Mouse (Mus musculus): ENCODE results near the gene Kndc1. TPM values are rescaled to one million over a fixed set of nuclear protein-coding genes. Genes with fewer than 3 reads are reported as not detected.

The Kndc1 gene
- total RNA-seq, 2 experiments from 2014 or later, result not detected

DNA sequence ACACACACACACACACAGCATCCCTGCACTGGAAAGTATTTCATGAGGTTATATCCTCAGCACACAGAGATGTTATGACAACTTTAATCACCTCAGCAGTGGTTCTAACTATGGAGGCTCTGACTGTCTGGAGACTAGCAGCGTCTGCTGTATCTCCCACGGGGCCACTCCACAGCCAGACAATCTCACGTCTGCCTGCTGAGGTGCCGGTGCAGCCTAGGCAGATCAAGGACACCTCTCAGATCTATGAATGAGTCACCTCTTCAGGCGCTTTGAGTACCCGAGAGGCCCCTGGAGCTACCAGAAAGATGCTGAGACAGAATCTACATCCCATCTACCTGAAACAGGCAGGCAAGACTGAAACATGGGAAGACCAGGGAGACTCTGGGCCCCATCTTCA is 15.9 kb upstream of the Kndc1 start:
- TF ChIP-seq CTCF (IDR thresholded peaks at IDR 0.05), result no peak
- no peak for DNase-seq
- Histone ChIP-seq H3K4me3 (no peak overlapping the region), H3K27ac (no peak overlapping the region)
- intact Hi-C loops (cut with DNase I), result no loop called here

DNA sequence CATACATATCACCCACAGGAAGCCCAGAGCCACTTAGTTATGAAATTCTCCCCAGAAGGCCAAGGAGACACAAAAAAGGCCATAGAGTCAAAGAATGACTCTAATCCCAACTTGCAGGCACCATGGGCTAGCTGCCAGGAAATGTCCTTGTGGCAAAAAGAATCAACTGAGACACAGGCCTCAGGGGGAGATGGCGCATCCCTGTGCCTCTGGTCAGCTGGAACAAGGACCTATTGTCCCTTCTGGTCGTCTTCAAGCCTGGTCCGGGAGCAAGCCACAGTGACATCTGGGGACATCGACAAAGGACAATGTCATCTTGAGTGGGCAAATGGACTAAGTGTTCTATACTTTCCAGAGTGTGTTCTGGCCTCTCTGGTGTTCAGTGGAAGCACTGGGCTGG is 11.0 kb upstream of the Kndc1 start:
- intact Hi-C loops (cut with DNase I), result no loop called here

DNA sequence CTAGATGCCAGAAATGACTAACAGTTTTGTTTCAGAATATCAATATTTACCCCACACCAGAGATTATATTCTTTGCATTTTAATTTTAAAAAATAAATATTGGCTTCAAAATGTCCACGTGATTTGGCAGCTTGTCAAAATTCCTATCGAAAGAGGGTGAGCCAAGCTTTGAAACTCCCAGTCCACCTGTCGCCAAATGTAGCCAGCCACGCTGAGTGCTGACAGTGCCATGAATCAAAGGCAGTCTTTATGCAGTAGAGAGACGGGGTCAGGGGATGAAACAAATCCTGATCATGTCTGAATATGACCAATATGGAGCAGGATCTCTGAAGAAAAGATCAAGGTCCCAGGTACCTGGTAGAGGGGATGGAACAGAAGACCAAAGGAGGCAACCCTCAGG is 2.7 kb upstream of the Kndc1 start:
- DNase-seq, result no peak
- no peak overlapping the region for H3K4me3 ChIP-seq
- no peak overlapping the region for H3K27ac ChIP-seq
- intact Hi-C loops (cut with DNase I), result no loop called here
- no peak for TF ChIP-seq CTCF (IDR thresholded peaks at IDR 0.05)

More for the DNA sequence above, 11.0 kb upstream of the Kndc1 start:
- no peak for DNase-seq
- H3K27ac ChIP-seq, result no peak overlapping the region
- no peak overlapping the region for H3K4me3 ChIP-seq
- TF ChIP-seq CTCF (IDR thresholded peaks at IDR 0.05), result no peak

DNA sequence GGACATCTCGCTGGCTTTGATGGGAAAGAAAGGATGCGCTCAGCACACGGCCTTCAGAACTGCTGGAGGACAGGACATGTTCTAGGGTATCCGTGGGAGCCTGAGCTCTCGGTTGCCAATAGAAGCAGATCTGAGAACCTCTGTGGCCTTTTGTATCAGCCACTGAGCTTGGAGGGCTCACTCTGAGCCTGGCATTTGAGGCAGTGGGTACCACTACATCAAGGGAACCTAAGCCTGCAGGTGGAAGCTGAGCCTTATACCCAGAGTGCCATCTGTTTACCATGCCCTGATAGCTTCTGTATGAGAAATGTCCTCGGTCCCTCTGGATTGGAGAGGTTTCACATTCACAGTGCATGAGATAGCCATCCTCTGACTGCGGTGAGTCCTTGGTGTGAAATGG is 1.8 kb downstream of the Kndc1 start:
- no peak for TF ChIP-seq CTCF (IDR thresholded peaks at IDR 0.05)
- intact Hi-C loops (cut with DNase I), result no loop called here
- H3K27ac ChIP-seq, result no peak overlapping the region
- H3K4me3 ChIP-seq, result no peak overlapping the region
- no peak for DNase-seq

DNA sequence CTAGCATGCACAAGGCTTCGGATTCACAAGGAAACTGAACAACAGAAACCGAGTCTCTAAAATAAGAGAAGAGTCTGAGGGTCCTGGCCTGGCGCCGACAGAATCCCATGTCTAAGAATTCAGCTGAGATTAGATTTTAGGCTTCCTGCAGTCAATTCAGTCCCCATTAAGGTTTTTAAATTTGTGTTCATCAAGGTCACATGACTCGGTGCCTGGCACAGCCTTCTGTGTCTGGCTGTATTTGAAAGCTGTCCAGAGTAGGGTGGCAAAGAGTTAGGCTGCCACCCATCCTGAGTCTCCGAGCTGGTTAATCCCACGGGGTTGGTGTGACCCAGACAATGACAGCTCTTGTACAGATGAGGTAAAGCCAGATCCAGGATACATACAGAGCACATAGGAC is 2.3 kb downstream of the Kndc1 start:
- Histone ChIP-seq H3K4me3 (no peak overlapping the region), H3K27ac (no peak overlapping the region)
- intact Hi-C loops (cut with DNase I), result no loop called here
- no peak for TF ChIP-seq CTCF (IDR thresholded peaks at IDR 0.05)
- no peak for DNase-seq

DNA sequence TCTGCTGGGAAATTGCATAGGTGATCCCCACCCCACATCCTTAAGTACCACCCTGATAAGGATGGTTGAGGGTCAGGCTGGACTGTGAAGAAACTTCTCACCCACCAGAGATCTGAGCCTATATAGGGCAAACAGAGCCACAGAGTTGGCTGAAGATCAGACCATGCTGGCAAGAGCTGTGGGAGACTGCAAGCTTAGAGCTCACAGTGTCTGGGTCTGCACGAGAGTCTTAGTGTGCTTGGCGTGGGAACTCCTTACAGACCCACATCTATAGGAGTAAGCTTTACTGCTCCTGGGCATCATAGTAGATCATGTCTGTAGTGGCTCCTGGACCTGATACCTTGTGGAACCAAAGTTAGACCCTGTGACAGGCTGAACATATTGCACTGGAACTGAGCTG is 4.1 kb downstream of the Kndc1 start:
- Histone ChIP-seq H3K27ac (no peak overlapping the region), H3K4me3 (no peak overlapping the region)
- intact Hi-C loops (cut with DNase I), result no loop called here
- no peak for DNase-seq
- no peak for TF ChIP-seq CTCF (IDR thresholded peaks at IDR 0.05)

DNA sequence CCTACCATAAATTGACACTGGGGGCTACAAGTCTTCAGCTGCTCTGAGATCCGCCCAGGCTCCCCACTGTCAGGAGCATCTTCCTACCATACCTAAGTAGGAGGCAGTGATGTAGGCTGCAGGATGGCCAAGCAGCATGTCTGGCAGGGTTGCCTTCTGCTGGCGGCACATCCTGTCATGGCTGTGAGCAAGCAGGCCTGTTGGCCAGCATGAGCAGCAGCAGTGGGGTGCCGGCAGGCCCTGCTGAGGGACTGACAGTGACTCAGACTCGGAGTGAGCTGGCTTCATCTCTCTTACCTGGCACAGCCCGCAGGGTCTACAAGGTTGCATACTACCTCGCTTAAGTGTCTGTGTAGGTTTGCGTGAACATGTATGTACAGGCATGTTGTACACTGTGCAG is 5.0 kb downstream of the Kndc1 start:
- Histone ChIP-seq H3K27ac (no peak overlapping the region), H3K4me3 (no peak overlapping the region)
- TF ChIP-seq CTCF (IDR thresholded peaks at IDR 0.05), result no peak
- intact Hi-C loops (cut with DNase I), result no loop called here
- DNase-seq, result no peak

DNA sequence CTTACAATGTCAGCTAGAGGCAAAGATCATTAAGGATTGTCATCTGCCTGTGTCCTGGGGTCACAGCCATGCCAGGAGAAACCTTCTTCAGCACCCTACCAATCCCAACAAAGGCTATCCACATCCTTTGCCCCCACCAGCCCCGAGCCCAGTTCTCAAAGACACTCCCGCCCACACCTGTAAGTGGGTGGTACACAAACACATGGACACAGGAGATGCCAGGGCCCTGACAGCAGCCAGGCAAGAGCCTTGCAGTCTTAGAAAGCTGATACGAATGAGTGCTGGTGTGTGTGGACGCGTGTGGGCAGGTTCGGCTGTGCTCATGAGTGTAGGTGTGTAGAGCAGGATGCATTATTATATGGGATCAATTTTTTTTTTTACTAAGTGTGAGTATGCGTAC is 6.0 kb downstream of the Kndc1 start:
- no peak for TF ChIP-seq CTCF (IDR thresholded peaks at IDR 0.05)
- DNase-seq, result no peak
- Histone ChIP-seq H3K4me3 (no peak overlapping the region), H3K27ac (no peak overlapping the region)
- intact Hi-C loops (cut with DNase I), result loop anchor here (10.0 kb wide), 1 partner anchor 164 kb away; no protein-coding TSS in a partner anchor

DNA sequence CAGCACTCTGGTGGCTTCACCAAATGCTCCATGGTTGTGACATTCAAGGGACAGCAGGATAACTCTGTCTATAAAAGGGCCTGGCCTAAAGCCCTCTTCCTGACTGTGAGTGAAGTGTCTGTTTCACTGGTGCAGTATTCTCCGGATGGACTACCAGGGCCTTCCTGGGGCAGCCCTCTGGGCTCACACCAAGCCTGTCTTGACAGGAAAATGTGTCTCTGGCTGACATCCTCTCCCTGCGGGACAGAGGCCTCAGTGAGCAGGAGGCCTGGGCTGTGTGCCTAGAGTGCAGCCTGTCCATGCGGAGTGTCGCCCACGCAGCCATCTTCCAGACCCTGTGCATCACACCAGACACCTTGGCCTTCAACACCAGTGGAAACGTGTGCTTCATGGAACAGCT is 6.4 kb downstream of the Kndc1 start:
- intact Hi-C loops (cut with DNase I), result loop anchor here (10.0 kb wide), 1 partner anchor 164 kb away; no protein-coding TSS in a partner anchor

DNA sequence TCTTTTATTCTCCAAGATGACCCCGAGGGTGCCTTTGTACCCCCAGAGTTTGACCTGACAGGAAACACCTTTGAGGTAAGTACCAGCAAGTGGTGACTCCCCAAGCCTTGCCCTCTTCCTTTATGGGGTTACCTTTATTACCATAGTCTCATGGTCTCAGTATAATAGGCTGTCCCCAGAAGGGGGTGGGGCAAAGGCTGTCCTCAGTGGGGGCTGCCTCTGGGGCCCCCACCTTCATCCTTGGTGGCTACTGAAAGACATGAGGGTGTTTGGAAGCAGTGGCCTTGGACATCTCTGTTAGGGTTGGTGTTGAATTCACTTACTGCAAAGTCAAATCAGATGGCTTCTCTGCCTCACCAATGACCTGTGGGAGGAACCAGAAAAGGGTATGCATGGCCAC is 7.5 kb downstream of the Kndc1 start:
- Histone ChIP-seq H3K27ac (no peak overlapping the region), H3K4me3 (no peak overlapping the region)
- no peak for DNase-seq
- TF ChIP-seq CTCF (IDR thresholded peaks at IDR 0.05), result no peak
- intact Hi-C loops (cut with DNase I), result loop anchor here (10.0 kb wide), 1 partner anchor 163 kb away; no protein-coding TSS in a partner anchor

More for the DNA sequence above, 6.4 kb downstream of the Kndc1 start:
- no peak for TF ChIP-seq CTCF (IDR thresholded peaks at IDR 0.05)
- no peak overlapping the region for H3K27ac ChIP-seq
- DNase-seq, result no peak
- no peak overlapping the region for H3K4me3 ChIP-seq

DNA sequence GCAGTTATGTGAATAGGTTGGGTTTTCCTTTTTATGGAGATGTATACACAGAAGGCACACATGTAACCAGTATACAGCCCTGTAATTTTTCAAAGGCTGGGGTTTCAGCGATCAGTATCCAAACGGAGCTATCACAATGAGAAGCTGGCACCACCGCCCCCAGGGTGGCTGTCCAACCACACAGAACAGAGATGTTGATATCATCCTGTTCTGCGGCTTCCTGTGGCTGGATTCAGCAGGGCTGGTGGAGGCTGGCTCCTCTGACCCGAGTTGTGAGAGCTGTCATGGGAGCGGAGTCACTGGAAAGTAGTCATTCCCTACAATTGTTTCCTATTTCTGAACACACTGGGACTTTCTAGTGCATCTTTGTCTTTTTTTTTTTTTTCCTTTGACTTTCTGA is 10.8 kb downstream of the Kndc1 start:
- Histone ChIP-seq H3K4me3 (no peak overlapping the region), H3K27ac (no peak overlapping the region)
- TF ChIP-seq CTCF (IDR thresholded peaks at IDR 0.05), result no peak
- no peak for DNase-seq
- intact Hi-C loops (cut with DNase I), result loop anchor here (10.0 kb wide), 1 partner anchor 160 kb away; no protein-coding TSS in a partner anchor

DNA sequence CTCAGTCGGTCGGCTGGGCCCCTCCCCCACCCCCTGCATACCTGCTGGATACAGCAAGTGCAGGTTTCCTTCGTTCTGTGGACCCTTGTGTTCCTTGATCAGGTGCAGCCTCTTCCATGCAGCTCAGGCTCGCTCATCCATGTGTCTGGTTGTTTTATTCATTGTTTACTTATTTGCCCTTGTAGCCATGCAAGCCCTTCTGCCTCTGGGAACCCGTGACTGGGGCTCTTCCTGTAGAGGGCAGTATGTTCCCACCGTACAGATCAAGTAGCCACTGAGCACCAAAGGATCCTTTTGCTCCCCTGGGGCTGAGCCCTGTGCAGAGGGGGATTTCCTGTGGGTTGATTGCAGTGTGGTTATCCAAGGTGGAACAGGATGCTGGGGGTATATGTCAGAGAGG is 11.2 kb downstream of the Kndc1 start:
- peak; percentile 58 for TF ChIP-seq CTCF (IDR thresholded peaks at IDR 0.05)
- peak; percentile 35 for DNase-seq
- Histone ChIP-seq H3K4me3 (no peak overlapping the region), H3K27ac (no peak overlapping the region)
- intact Hi-C loops (cut with DNase I), result loop anchor here (10.0 kb wide), 1 partner anchor 159 kb away; no protein-coding TSS in a partner anchor

DNA sequence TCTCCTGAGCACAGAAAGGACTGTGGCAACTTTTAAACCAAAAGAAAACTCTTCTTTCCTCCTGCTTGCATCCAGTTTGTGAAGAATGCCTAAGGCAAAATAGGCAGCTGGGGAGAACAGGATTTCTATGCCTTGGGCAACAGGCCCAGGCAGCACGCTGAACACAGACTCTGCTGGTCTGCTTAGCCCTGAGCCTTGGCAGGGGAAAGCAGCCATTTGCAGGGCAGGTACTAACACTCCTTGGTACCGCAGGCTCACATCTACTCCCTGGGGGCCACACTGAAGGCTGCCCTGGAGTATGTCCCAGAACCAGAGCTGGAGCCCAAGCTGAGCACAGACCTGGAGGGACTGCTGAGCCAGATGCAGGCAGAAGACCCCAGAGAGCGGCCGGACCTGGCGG is 13.7 kb downstream of the Kndc1 start:
- Histone ChIP-seq H3K27ac (no peak overlapping the region), H3K4me3 (no peak overlapping the region)
- DNase-seq, result no peak
- no peak for TF ChIP-seq CTCF (IDR thresholded peaks at IDR 0.05)
- intact Hi-C loops (cut with DNase I), result loop anchor here (10.0 kb wide), 1 partner anchor 157 kb away; no protein-coding TSS in a partner anchor

DNA sequence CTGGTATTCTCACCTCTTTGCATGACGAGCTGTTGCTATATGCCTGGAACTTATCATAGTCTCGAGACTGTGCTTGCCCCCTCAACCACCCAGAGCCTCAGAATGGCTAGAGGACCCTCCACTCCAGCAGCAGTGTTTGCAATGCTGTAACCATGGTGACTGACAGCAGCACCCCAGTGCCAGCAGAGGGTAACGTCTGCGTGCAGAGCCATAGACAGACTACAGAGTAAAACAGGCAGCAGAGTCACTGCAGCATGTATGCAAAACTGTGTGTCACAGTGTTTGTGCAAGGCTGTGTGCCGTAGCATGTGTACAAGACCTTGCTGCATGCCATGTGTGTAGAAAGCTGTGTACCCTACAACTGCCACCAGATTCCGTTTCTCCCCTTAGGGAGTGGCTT is 15.0 kb downstream of the Kndc1 start:
- H3K27ac ChIP-seq, result no peak overlapping the region
- intact Hi-C loops (cut with DNase I), result loop anchor here (10.0 kb wide), 1 partner anchor 155 kb away; no protein-coding TSS in a partner anchor
- TF ChIP-seq CTCF (IDR thresholded peaks at IDR 0.05), result no peak
- no peak for DNase-seq
- no peak overlapping the region for H3K4me3 ChIP-seq

All from gastrocnemius, adult 2 months (tissue).